In the genomic region with DNA sequence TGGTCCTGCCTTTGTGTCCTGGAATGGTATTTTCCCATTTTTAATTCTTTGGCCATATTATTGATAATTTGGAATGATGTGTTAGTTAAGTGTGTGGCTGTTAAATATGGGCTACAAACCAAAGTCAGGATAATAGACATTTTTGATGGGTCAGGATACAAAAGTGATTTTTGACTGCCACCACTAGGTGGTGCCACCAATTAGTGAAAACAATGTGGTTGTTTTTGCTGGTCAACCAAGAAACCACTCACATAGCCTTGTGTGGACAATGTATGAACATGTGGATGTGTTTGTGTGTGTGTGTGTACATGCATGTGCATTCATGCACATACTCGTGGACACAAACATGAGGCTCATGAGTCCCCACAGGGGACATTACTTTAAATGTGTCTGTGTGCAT, we compare ENCODE assay signal across 8 mouse cellular contexts. TPM values are rescaled to one million over a fixed set of nuclear protein-coding genes. Genes with fewer than 3 reads are reported as not detected.
DNase-seq lines count a peak whose midpoint lies in the region; ATAC-seq and TF ChIP-seq lines count a peak whose summit lies in the region.
"Had no signal": no experiment of that assay in that cellular context is flagged by ENCODE, and none has a peak within 500 bp of the region (broad histone marks: within the 10 kb centered on the region; RNA-seq: fewer than 3 reads in every experiment).

No protein-coding gene starts in this region.

- peak; percentile 49 for DNase-seq in kidney, adult 9 months
- DNase-seq in ES-CJ7 (ENCODE audit: low read depth, low spot score): peak; percentile 61
- peak; percentile 54 for DNase-seq in forelimb bud, embryonic 11.5 days (ENCODE audit: low read depth, low spot score)
- peak; percentile 69 for DNase-seq in retina, postnatal 1 day
- DNase-seq in spleen, postnatal 14 days (ENCODE audit: low spot score in 2 of 2): no peak

- no peak overlapping the region for H3K9ac ChIP-seq in kidney, embryonic 14.5 days (ENCODE audit: low read depth, low read length)

- no peak overlapping the region for H3ac ChIP-seq in C2C12 (ENCODE audit: control insufficient read depth, insufficient read length, low read depth)

- no peaks in the 10 kb centered on the region for H3K79me3 ChIP-seq in C2C12 (ENCODE audit: low read depth)

- H3K79me2 ChIP-seq in C2C12 (ENCODE audit: control insufficient read depth, insufficient read depth): no peaks in the 10 kb centered on the region

- 39% methylated on average over 1 of the region's 1 CpGs for WGBS in kidney, embryonic 14.5 days

- no peak overlapping the region for H3K4me3 ChIP-seq in kidney, embryonic 14.5 days (ENCODE audit: low read length)
- H3K4me3 ChIP-seq in C2C12 (ENCODE audit: insufficient read depth, poor library complexity, severe bottlenecking): no peak overlapping the region

- peak; percentile 12 for TF ChIP-seq CTCF in C2C12 (IDR thresholded peaks at IDR 0.05; ENCODE audit: control insufficient read depth, insufficient read depth, insufficient read length)

- H3K9me3 ChIP-seq in kidney, embryonic 14.5 days (ENCODE audit: control insufficient read depth, low read length): no peaks in the 10 kb centered on the region

- H3K36me3 ChIP-seq in kidney, embryonic 14.5 days (ENCODE audit: control insufficient read depth, insufficient read depth, low read length): no peaks in the 10 kb centered on the region
- no peaks in the 10 kb centered on the region for H3K36me3 ChIP-seq in C2C12 (ENCODE audit: control insufficient read depth, insufficient read depth)

- H3K4me2 ChIP-seq in kidney, embryonic 14.5 days (replicated peaks; ENCODE audit: low read depth, low read length): no peak overlapping the region

- peaks cover 5% of the 10 kb centered on the region; the same call in 1 of the 2 replicates for H3K4me1 ChIP-seq in kidney, embryonic 14.5 days (ENCODE audit: control insufficient read depth, insufficient read depth, low read length)

- no peaks in the 10 kb centered on the region for H3K27me3 ChIP-seq in kidney, embryonic 14.5 days (ENCODE audit: control insufficient read depth, insufficient read depth, low read length)
- no peaks in the 10 kb centered on the region for H3K27me3 ChIP-seq in C2C12 (ENCODE audit: control insufficient read depth, insufficient read depth, insufficient read length)

- ATAC-seq in kidney, embryonic 14.5 days (ENCODE audit: low FRiP score, low TSS enrichment): no peak

- no peak overlapping the region for H3K27ac ChIP-seq in kidney, embryonic 14.5 days (ENCODE audit: low read depth, low read length)

TF ChIP-seq in C2C12, 6 proteins besides CTCF, POLR2A, EP300 and RAD21:
- TF ChIP-seq FOSL1 (IDR thresholded peaks at IDR 0.05; ENCODE audit: insufficient read depth, low read length, poor library complexity, severe bottlenecking): no peak
- no peak for TF ChIP-seq USF1 (IDR thresholded peaks at IDR 0.05; ENCODE audit: low read depth)
- TF ChIP-seq MYOD1 (IDR thresholded peaks at IDR 0.05; ENCODE audit: control insufficient read depth, insufficient read length, low read depth): no peak
- TF ChIP-seq MYOG (IDR thresholded peaks at IDR 0.05; ENCODE audit: control insufficient read depth, extremely low read depth, insufficient read length): no peak
- TF ChIP-seq CEBPB (IDR thresholded peaks at IDR 0.05; ENCODE audit: low read depth): no peak
- TF ChIP-seq MAX (IDR thresholded peaks at IDR 0.05): no peak

RNA-seq across cellular contexts. Expression of gene Hrct1, which starts 2.2 kb away (rescaled TPM):
- polyA plus RNA-seq in kidney, embryonic 14.5 days (2014; fragmentation: Nextera tagmentation; extraction: Ambion mirVana): 0.40 and 1.0 TPM in 2 replicates
- 5.0 TPM for polyA plus RNA-seq in C2C12 (2012; fragmentation: generic; extraction: Trizol)

RNA-seq across cellular contexts. Expression of gene Spaar, which starts 5.1 kb away (rescaled TPM):
- polyA plus RNA-seq in kidney, embryonic 14.5 days (2014; fragmentation: Nextera tagmentation; extraction: Ambion mirVana): 0.04 and 0.14 TPM in 2 replicates
- polyA plus RNA-seq in C2C12 (2012; fragmentation: generic; extraction: Trizol): 0.11 TPM

RNA-seq across cellular contexts. Expression of gene Olfr71, which starts 14.7 kb away (rescaled TPM):
- polyA plus RNA-seq in kidney, embryonic 14.5 days (2014; fragmentation: Nextera tagmentation; extraction: Ambion mirVana): not detected in 2 replicates
- polyA plus RNA-seq in C2C12 (2012; fragmentation: generic; extraction: Trizol): not detected
- polyA plus RNA-seq: liver, embryonic 16.5 days had no signal

RNA-seq across cellular contexts. Expression of gene Olfr70, which starts 24.2 kb away (rescaled TPM):
- not detected in 2 replicates for polyA plus RNA-seq in kidney, embryonic 14.5 days (2014; fragmentation: Nextera tagmentation; extraction: Ambion mirVana)
- not detected for polyA plus RNA-seq in C2C12 (2012; fragmentation: generic; extraction: Trizol)
- polyA plus RNA-seq: liver, embryonic 16.5 days had no signal

RNA-seq across cellular contexts. Expression of gene Olfr159, which starts 46.0 kb away (rescaled TPM):
- polyA plus RNA-seq in kidney, embryonic 14.5 days (2014; fragmentation: Nextera tagmentation; extraction: Ambion mirVana): not detected in 2 replicates
- not detected for polyA plus RNA-seq in C2C12 (2012; fragmentation: generic; extraction: Trizol)
- polyA plus RNA-seq: liver, embryonic 16.5 days had no signal

Comparison
In these comparisons a context has a peak if more than half of its experiments do, and no peak if none do; other contexts are left out.
1. DNase-seq: peak in kidney, adult 9 months (single experiment), ES-CJ7 (single experiment), forelimb bud, embryonic 11.5 days (single experiment) and retina, postnatal 1 day (single experiment); none in spleen, postnatal 14 days (0 of 2).